Mouse (Mus musculus) embryonic facial prominence, embryonic 14.5 days (tissue): ENCODE results near the gene Pcdh15. TPM values are rescaled to one million over a fixed set of nuclear protein-coding genes. Genes with fewer than 3 reads are reported as not detected.

Experiments
- ATAC-seq: fragments of 200-750 bp; cut with Nextera tagmentation; 2 replicates; pipeline ENCODE4 v1.8.0; 2017; ENCODE audit warnings: low read depth, moderate number of reproducible peaks, moderate TSS enrichment
- DNase-seq: peaks from one replicate; pipeline ENCODE4 v3.0.0-alpha.2; 2015; ENCODE audit warnings: low spot score
- H3K27ac ChIP-seq: fragments of 300-500 bp; sonication (generic); replicated peaks from 2 replicates; pipeline ENCODE4 v1.5.1; 2014; ENCODE audit warnings: low read depth, mild to moderate bottlenecking, low read length, moderate library complexity
- H3K27me3 ChIP-seq: fragments of 300-500 bp; sonication (generic); replicated peaks from 2 replicates; pipeline ENCODE4 v1.6.1; 2014; ENCODE audit warnings: low read length; ENCODE audit not compliant: control insufficient read depth, insufficient read depth
- H3K36me3 ChIP-seq: fragments of 300-500 bp; sonication (generic); 2 replicates; pipeline ENCODE4 v1.6.1; 2014; ENCODE audit warnings: low read length, mixed read lengths; ENCODE audit not compliant: control insufficient read depth, insufficient read depth
- H3K4me1 ChIP-seq: fragments of 300-500 bp; sonication (generic); 2 replicates; pipeline ENCODE4 v1.6.1; 2014; ENCODE audit warnings: antibody characterized with exemption, low read length; ENCODE audit not compliant: control insufficient read depth, insufficient read depth
- H3K4me2 ChIP-seq: fragments of 300-500 bp; sonication (generic); 2 replicates; pipeline ENCODE4 v1.6.1; 2014; ENCODE audit warnings: low read depth, mild to moderate bottlenecking, low read length, moderate library complexity, mixed read lengths
- H3K4me3 ChIP-seq: fragments of 300-500 bp; sonication (generic); 2 replicates; pipeline ENCODE4 v1.5.1; 2014; ENCODE audit warnings: low read depth, mild to moderate bottlenecking, low read length
- H3K9ac ChIP-seq: fragments of 300-500 bp; sonication (generic); 2 replicates; pipeline ENCODE4 v1.6.1; 2014; ENCODE audit warnings: low read depth, mild to moderate bottlenecking, low read length, moderate library complexity, mixed read lengths
- H3K9me3 ChIP-seq: fragments of 300-500 bp; sonication (generic); 2 replicates; pipeline ENCODE4 v1.6.1; 2016; ENCODE audit warnings: low read length; ENCODE audit not compliant: control insufficient read depth
- WGBS: fragments of 180-500 bp; shearing (Covaris S2); extraction: QIAGEN DNeasy Blood & Tissue Kit; methylation state at CpG from one replicate; pipeline ENCODE4 v1.1.7; 2014; 5-methylcytosine and 5-hydroxymethylcytosine counted together
- polyA plus RNA-seq: library from polyadenylated mRNA; unstranded; fragments of >200 nt; fragmentation: Nextera tagmentation; extraction: Ambion mirVana; gene quantifications from 2 replicates; pipeline ENCODE4 v1.2.1, GENCODE M21; 2014

Gene Pcdh15
- polyA plus RNA-seq, 1 experiment from 2014 or later: 2.1 TPM

- no peak overlapping the region for H3K4me2 ChIP-seq
- no peaks in the 10 kb centered on the region for H3K36me3 ChIP-seq
- no peaks in the 10 kb centered on the region for H3K4me1 ChIP-seq
- ATAC-seq (no peak), DNase-seq (no peak)
- no peak overlapping the region for H3K4me3 ChIP-seq
- no peak overlapping the region for H3K9ac ChIP-seq
- no peak overlapping the region for H3K27ac ChIP-seq
- WGBS: 84% methylated on average over 4 of the region's 4 CpGs
- no peaks in the 10 kb centered on the region for H3K9me3 ChIP-seq
- no peaks in the 10 kb centered on the region for H3K27me3 ChIP-seq
Measured at GRCm38 (mm10) chr10:73915170-73915569, 816.0 kb downstream of the Pcdh15 start.

- 72% methylated on average over 3 of the region's 3 CpGs for WGBS
Measured at GRCm38 (mm10) chr10:73921579-73921978, 822.4 kb downstream of the Pcdh15 start.

GRCm38 (mm10) chr10:73928672-73929071 is 829.5 kb downstream of the Pcdh15 start:
- 67% methylated on average over 1 of the region's 1 CpGs for WGBS
- no peak for DNase-seq
- Histone ChIP-seq H3K9ac (no peak overlapping the region), H3K4me2 (no peak overlapping the region), H3K4me1 (0 out of 2 replicates have a peak, but pooled peaks cover 3% of the 10 kb centered on the region), H3K36me3 (no peaks in the 10 kb centered on the region), H3K27ac (no peak overlapping the region), H3K27me3 (no peaks in the 10 kb centered on the region), H3K4me3 (no peak overlapping the region), H3K9me3 (no peaks in the 10 kb centered on the region)
- ATAC-seq: no peak

More at GRCm38 (mm10) chr10:73921579-73921978, 822.4 kb downstream of the Pcdh15 start:
- Histone ChIP-seq H3K4me2 (no peak overlapping the region), H3K27me3 (no peaks in the 10 kb centered on the region), H3K9me3 (no peaks in the 10 kb centered on the region), H3K4me1 (no peaks in the 10 kb centered on the region), H3K36me3 (no peaks in the 10 kb centered on the region), H3K4me3 (no peak overlapping the region), H3K27ac (no peak overlapping the region), H3K9ac (no peak overlapping the region)
- DNase-seq (no peak), ATAC-seq (no peak)

- DNase-seq: peak; percentile 93
- ATAC-seq: peak; percentile 87
- Histone ChIP-seq H3K4me3 (no peak overlapping the region), H3K27me3 (no peaks in the 10 kb centered on the region), H3K9ac (no peak overlapping the region), H3K9me3 (no peaks in the 10 kb centered on the region), H3K27ac (no peak overlapping the region), H3K4me2 (peak overlapping the region; percentile 28; the same call in 1 of the 2 replicates), H3K36me3 (no peaks in the 10 kb centered on the region), H3K4me1 (0 out of 2 replicates have a peak, but pooled peaks cover 3% of the 10 kb centered on the region)
- 24% methylated on average over 5 of the region's 5 CpGs for WGBS
Measured at GRCm38 (mm10) chr10:73929718-73930117, 830.6 kb downstream of the Pcdh15 start.

GRCm38 (mm10) chr10:73931185-73931584 is 832.0 kb downstream of the Pcdh15 start:
- no peak for ATAC-seq
- Histone ChIP-seq H3K27ac (no peak overlapping the region), H3K36me3 (no peaks in the 10 kb centered on the region), H3K4me1 (0 out of 2 replicates have a peak, but pooled peaks cover 3% of the 10 kb centered on the region), H3K27me3 (no peaks in the 10 kb centered on the region), H3K4me3 (no peak overlapping the region), H3K4me2 (no peak overlapping the region), H3K9me3 (no peaks in the 10 kb centered on the region), H3K9ac (no peak overlapping the region)
- DNase-seq: no peak

GRCm38 (mm10) chr10:73931996-73932679 is 833.0 kb downstream of the Pcdh15 start:
- Histone ChIP-seq H3K9ac (no peak overlapping the region), H3K4me3 (no peak overlapping the region), H3K27ac (no peak overlapping the region), H3K36me3 (no peaks in the 10 kb centered on the region), H3K4me1 (0 out of 2 replicates have a peak, but pooled peaks cover 3% of the 10 kb centered on the region), H3K9me3 (no peaks in the 10 kb centered on the region), H3K4me2 (no peak overlapping the region), H3K27me3 (no peaks in the 10 kb centered on the region)
- ATAC-seq (no peak), DNase-seq (no peak)
- 89% methylated on average over 4 of the region's 4 CpGs for WGBS

GRCm38 (mm10) chr10:73936121-73936520 is 837.0 kb downstream of the Pcdh15 start:
- 67% methylated on average over 5 of the region's 5 CpGs for WGBS
- no peaks in the 10 kb centered on the region for H3K36me3 ChIP-seq
- no peaks in the 10 kb centered on the region for H3K4me1 ChIP-seq
- no peak overlapping the region for H3K27ac ChIP-seq
- DNase-seq (no peak), ATAC-seq (no peak)
- H3K4me2 ChIP-seq: no peak overlapping the region
- H3K27me3 ChIP-seq: no peaks in the 10 kb centered on the region
- no peaks in the 10 kb centered on the region for H3K9me3 ChIP-seq
- H3K4me3 ChIP-seq: no peak overlapping the region
- H3K9ac ChIP-seq: no peak overlapping the region

- Histone ChIP-seq H3K36me3 (no peaks in the 10 kb centered on the region), H3K4me1 (no peaks in the 10 kb centered on the region), H3K9me3 (no peaks in the 10 kb centered on the region), H3K27me3 (no peaks in the 10 kb centered on the region), H3K9ac (no peak overlapping the region), H3K27ac (no peak overlapping the region), H3K4me2 (no peak overlapping the region), H3K4me3 (no peak overlapping the region)
- no peak for DNase-seq
- 56% methylated on average over 3 of the region's 3 CpGs for WGBS
- no peak for ATAC-seq
Measured at GRCm38 (mm10) chr10:73938989-73939388, 839.8 kb downstream of the Pcdh15 start.

GRCm38 (mm10) chr10:73947799-73948198 is 848.7 kb downstream of the Pcdh15 start:
- Histone ChIP-seq H3K27me3 (no peaks in the 10 kb centered on the region), H3K9me3 (no peaks in the 10 kb centered on the region), H3K4me2 (no peak overlapping the region), H3K4me3 (no peak overlapping the region), H3K4me1 (no peaks in the 10 kb centered on the region), H3K27ac (no peak overlapping the region), H3K36me3 (no peaks in the 10 kb centered on the region), H3K9ac (no peak overlapping the region)
- no peak for DNase-seq
- WGBS: 73% methylated on average over 2 of the region's 2 CpGs
- ATAC-seq: no peak
